Mouse (Mus musculus) liver, embryonic 13.5 days (tissue): ENCODE measurements around the gene H3f3a. TPM values are rescaled to one million over a fixed set of nuclear protein-coding genes. Genes with fewer than 3 reads are reported as not detected.
"Not testable (repeated sequence)": the region's sequence is repeated elsewhere in the genome, so short reads cannot be mapped to it uniquely, and the experiment has no call there.

Experiments used
- ATAC-seq: fragments of 200-750 bp; cut with Nextera tagmentation; 2 replicates; pipeline ENCODE4 v1.8.0; 2017; ENCODE audit warnings: low read depth, mild to moderate bottlenecking, moderate number of reproducible peaks, moderate library complexity
- DNase-seq: peaks from one replicate; pipeline ENCODE4 v3.0.0; 2022
- H3K27ac ChIP-seq: fragments of 300-500 bp; sonication (generic); 2 replicates; pipeline ENCODE4 v1.5.1; 2015; ENCODE audit warnings: moderate library complexity, mild to moderate bottlenecking, inconsistent platforms
- H3K27me3 ChIP-seq: fragments of 300-500 bp; sonication (generic); 2 replicates; pipeline ENCODE4 v1.6.1; 2015; ENCODE audit warnings: mild to moderate bottlenecking, inconsistent platforms
- H3K36me3 ChIP-seq: fragments of 300-500 bp; sonication (generic); 2 replicates; pipeline ENCODE4 v1.6.1; 2015; ENCODE audit warnings: mild to moderate bottlenecking, inconsistent platforms
- H3K4me1 ChIP-seq: fragments of 300-500 bp; sonication (generic); replicated peaks from 2 replicates; pipeline ENCODE4 v1.6.1; 2015; ENCODE audit warnings: inconsistent platforms
- H3K4me2 ChIP-seq: fragments of 300-500 bp; sonication (generic); 2 replicates; pipeline ENCODE4 v1.6.1; 2015; ENCODE audit warnings: inconsistent platforms, mild to moderate bottlenecking, moderate library complexity
- H3K4me3 ChIP-seq: fragments of 300-500 bp; sonication (generic); replicated peaks from 2 replicates; pipeline ENCODE4 v1.5.1; 2015; ENCODE audit warnings: mild to moderate bottlenecking, inconsistent platforms
- H3K9ac ChIP-seq: fragments of 300-500 bp; sonication (generic); 2 replicates; pipeline ENCODE4 v1.6.1; 2015; ENCODE audit warnings: mild to moderate bottlenecking, inconsistent platforms
- H3K9me3 ChIP-seq: fragments of 300-500 bp; sonication (generic); replicated peaks from 2 replicates; pipeline ENCODE4 v1.6.1; 2016; ENCODE audit warnings: inconsistent platforms
- WGBS: fragments of 180-500 bp; shearing (Covaris S2); methylation state at CpG from one replicate; pipeline ENCODE4 v1.1.7; 2015; ENCODE audit not compliant: insufficient replicate concordance; 5-methylcytosine and 5-hydroxymethylcytosine counted together
- polyA plus RNA-seq: library from polyadenylated mRNA; unstranded; fragments of >200 nt; fragmentation: Nextera tagmentation; extraction: Ambion mirVana; gene quantifications from 2 replicates; pipeline ENCODE4 v1.2.1, GENCODE M21; 2015

The H3f3a gene
- polyA plus RNA-seq, 1 experiment from 2014 or later, result 2,174 TPM

GRCm38 (mm10) chr1:180838014-180838413 is 24.3 kb upstream of the H3f3a start:
- Histone ChIP-seq H3K27ac (no peak overlapping the region), H3K9ac (no peak overlapping the region), H3K4me1 (peaks cover 28% of the 10 kb centered on the region), H3K4me2 (no peak overlapping the region), H3K36me3 (no peaks in the 10 kb centered on the region), H3K4me3 (no peak overlapping the region), H3K9me3 (no peaks in the 10 kb centered on the region), H3K27me3 (0 out of 2 replicates have a peak, but pooled peaks cover 2% of the 10 kb centered on the region)
- WGBS, result 68% methylated on average over 6 of the region's 6 CpGs
- ATAC-seq, result no peak
- no peak for DNase-seq

DNA sequence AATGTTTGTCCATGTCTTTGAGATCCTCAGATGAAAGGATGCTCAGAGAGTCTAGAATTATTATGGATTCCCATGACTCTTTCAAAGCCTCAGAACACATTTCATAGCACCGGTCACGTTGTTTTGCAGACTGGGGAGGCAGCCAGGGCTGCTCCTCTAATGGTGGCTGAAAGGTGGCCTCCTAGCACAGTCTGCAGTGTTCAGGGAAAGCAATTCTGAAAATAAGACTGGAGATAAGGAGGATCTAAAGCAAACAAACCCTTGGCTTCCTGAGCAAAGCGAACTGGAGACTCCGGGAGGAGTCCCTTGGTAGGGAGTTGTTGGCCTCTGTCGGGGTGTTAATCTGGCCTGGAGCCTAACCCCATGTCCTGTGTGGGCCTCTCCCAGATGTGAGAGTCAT is 23.4 kb upstream of the H3f3a start:
- H3K9me3 ChIP-seq, result no peaks in the 10 kb centered on the region
- no peak overlapping the region for H3K27ac ChIP-seq
- H3K4me3 ChIP-seq, result no peak overlapping the region
- H3K9ac ChIP-seq, result no peak overlapping the region; the same call in 1 of the 2 replicates
- DNase-seq, result no peak
- H3K4me1 ChIP-seq, result peaks cover 28% of the 10 kb centered on the region
- no peak overlapping the region for H3K4me2 ChIP-seq
- 70% methylated on average over 5 of the region's 5 CpGs for whole genome bisulfite sequencing
- no peaks in the 10 kb centered on the region for H3K36me3 ChIP-seq
- H3K27me3 ChIP-seq, result 0 out of 2 replicates have a peak, but pooled peaks cover 2% of the 10 kb centered on the region
- no peak; the same call in 1 of the 2 replicates for ATAC-seq

DNA sequence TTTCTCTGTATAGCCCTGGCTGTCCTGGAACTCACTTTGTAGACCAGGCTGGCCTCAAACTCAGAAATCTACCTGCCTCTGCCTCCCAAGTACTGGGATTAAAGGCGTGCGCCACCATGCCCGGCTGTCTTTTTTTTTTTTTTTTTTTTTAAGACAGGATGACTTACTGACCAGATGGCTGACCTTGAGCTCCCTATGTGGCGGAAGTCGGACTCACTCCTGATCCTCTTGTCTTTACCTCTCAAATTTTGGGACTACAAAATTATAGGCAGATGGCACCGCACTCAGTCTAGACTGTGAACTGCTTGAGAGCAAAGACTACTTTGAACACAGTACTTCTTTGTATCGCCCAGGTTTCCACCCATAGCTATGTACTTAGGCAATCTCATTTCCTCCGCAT is 22.7 kb upstream of the H3f3a start:
- H3K4me3 ChIP-seq, ATAC-seq, H3K9me3 ChIP-seq, H3K27ac ChIP-seq, H3K9ac ChIP-seq, H3K4me2 ChIP-seq, H3K27me3 ChIP-seq, H3K36me3 ChIP-seq, DNase-seq: not testable (repeated sequence)
- H3K4me1 ChIP-seq, result peaks cover 29% of the 10 kb centered on the region
- 91% methylated on average over 8 of the region's 8 CpGs for WGBS

DNA sequence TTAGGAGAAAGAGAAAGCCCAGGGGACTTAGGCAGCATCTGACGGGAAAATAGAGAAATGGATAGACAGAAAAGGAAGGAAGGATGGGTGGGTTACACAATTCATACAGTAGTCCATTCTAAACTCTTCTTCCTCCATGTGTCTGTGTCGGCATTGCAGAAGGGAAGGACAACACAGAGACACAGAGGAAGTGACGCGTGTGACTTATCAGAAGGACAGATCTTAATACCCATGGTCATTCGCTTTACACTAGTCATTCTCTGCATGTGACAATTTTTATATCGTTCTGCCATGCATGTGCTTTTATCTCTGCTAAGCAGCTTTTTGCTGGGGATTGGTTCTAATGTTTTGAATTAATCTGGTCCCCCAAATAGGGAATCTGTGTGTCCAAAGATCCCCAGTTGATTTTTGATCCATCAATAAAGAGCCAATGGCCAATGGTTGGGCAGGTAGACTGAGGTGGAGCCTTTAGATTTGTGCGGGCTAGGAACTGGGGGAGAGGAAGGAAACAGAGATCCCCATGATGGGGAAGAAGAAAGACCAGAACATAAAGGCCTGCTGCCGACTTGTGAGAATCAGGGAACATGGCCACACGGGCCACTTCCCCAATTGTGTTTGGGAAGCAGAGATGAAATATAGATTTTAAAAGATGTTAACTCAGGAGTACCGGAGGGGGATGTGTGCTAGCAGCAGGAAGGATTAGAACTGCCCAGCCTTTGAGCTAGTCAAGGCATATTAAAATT is 21.7 kb upstream of the H3f3a start:
- no peak overlapping the region for H3K27ac ChIP-seq
- 28% methylated on average over 10 of the region's 10 CpGs for WGBS
- H3K27me3 ChIP-seq, result 0 out of 2 replicates have a peak, but pooled peaks cover 2% of the 10 kb centered on the region

DNA sequence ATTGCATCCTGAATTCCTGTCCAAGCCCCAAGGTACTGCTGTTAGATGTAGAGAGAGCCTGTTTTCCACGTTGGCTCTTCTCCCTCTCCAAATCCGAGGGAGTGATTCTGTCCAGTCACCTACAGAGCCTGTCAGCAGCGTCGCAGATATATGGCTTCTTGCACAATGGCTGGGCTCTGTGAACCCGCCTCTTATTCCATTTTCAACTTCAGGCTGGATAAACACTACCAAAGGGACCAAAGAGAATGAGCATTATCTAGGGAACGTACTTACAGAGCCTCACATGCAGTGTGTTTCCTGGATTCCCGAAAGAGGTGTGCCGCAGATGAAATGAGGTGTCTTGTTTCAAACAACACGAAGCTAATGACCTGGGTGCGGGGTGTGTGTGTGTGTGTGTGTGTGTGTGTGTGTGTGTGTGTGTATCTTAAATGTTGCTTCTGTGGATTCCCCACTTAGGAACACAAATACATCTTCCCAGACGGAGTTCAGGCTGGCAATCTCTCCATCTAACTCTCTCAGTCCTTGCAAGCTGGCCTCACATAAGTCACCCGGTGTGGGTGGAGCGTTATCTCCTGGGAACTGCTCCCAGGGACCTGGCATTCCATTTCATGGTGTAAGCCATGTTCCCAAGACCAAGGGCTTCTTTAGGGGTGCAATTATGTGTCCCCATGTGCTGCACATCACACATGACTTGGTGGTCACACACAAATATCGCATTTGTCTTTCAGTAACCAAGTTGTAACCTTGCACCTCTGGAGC is 17.0 kb upstream of the H3f3a start:
- no peaks in the 10 kb centered on the region for H3K36me3 ChIP-seq
- DNase-seq, result no peak
- H3K27me3 ChIP-seq, result no peaks in the 10 kb centered on the region
- H3K4me1 ChIP-seq, result peaks cover 42% of the 10 kb centered on the region
- peak overlapping the region; percentile 80; the same call in 1 of the 2 replicates for H3K27ac ChIP-seq
- WGBS, result 64% methylated on average over 14 of the region's 14 CpGs
- peak overlapping the region; percentile 44; the same call in 1 of the 2 replicates for H3K9ac ChIP-seq
- peak overlapping the region; percentile 6; the same call in 1 of the 2 replicates for H3K4me3 ChIP-seq
- ATAC-seq, result no peak
- no peaks in the 10 kb centered on the region for H3K9me3 ChIP-seq
- peak overlapping the region; percentile 60 for H3K4me2 ChIP-seq

More for the DNA sequence above, 21.7 kb upstream of the H3f3a start:
- no peak overlapping the region for H3K9ac ChIP-seq
- DNase-seq, result no peak
- H3K4me1 ChIP-seq, result peaks cover 35% of the 10 kb centered on the region
- no peak overlapping the region for H3K4me2 ChIP-seq
- H3K4me3 ChIP-seq, result no peak overlapping the region
- no peaks in the 10 kb centered on the region for H3K36me3 ChIP-seq
- H3K9me3 ChIP-seq, result no peaks in the 10 kb centered on the region
- ATAC-seq, result no peak

DNA sequence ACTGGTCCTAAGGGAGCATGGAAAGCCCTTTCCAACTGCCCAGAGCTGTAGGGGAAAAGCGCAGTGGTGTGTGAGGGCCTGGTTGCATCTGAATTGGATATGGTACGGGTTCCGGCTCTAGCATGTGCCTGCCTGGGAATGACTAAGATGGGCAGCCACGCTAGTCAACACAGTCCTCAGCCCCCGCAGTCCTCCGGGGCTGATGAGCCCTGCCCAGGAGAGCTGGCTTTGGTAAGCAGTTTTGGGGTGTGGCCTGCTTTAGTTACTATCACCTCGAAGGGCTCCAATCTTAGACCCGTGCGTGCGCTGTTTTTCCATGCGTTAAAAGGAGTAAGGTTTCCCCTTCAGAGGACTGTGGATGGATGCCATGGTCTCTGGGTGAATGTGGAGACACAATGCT is 16.4 kb upstream of the H3f3a start:
- no peaks in the 10 kb centered on the region for H3K36me3 ChIP-seq
- no peaks in the 10 kb centered on the region for H3K9me3 ChIP-seq
- H3K4me2 ChIP-seq, result peak overlapping the region; percentile 60
- peak overlapping the region; percentile 80 for H3K27ac ChIP-seq
- WGBS, result 55% methylated on average over 11 of the region's 11 CpGs
- peak overlapping the region; percentile 44 for H3K9ac ChIP-seq
- peaks cover 42% of the 10 kb centered on the region for H3K4me1 ChIP-seq
- DNase-seq (peak; percentile 39), ATAC-seq (peak; percentile 88)
- peak overlapping the region; percentile 6 for H3K4me3 ChIP-seq
- no peaks in the 10 kb centered on the region for H3K27me3 ChIP-seq

GRCm38 (mm10) chr1:180829775-180830174 is 16.0 kb upstream of the H3f3a start:
- Histone ChIP-seq H3K27me3 (no peaks in the 10 kb centered on the region), H3K27ac (peak overlapping the region; percentile 80), H3K9ac (peak overlapping the region; percentile 44), H3K4me1 (peaks cover 43% of the 10 kb centered on the region), H3K36me3 (no peaks in the 10 kb centered on the region), H3K4me3 (peak overlapping the region; percentile 6), H3K4me2 (peak overlapping the region; percentile 60), H3K9me3 (no peaks in the 10 kb centered on the region)
- 39% methylated on average over 11 of the region's 11 CpGs for WGBS
- ATAC-seq (peak; percentile 80), DNase-seq (peak; percentile 47)

- no peak overlapping the region for H3K9ac ChIP-seq
- peaks cover 73% of the 10 kb centered on the region for H3K4me1 ChIP-seq
- no peak overlapping the region for H3K4me2 ChIP-seq
- no peaks in the 10 kb centered on the region for H3K36me3 ChIP-seq
- ATAC-seq (no peak), DNase-seq (no peak)
- H3K27me3 ChIP-seq, result no peaks in the 10 kb centered on the region
- no peaks in the 10 kb centered on the region for H3K9me3 ChIP-seq
- no peak overlapping the region for H3K4me3 ChIP-seq
- 59% methylated on average over 4 of the region's 4 CpGs for WGBS
- peak overlapping the region; percentile 31; the same call in 1 of the 2 replicates for H3K27ac ChIP-seq
These were observed 12.9 kb upstream of the H3f3a start for GRCm38 (mm10) chr1:180826634-180827033.

DNA sequence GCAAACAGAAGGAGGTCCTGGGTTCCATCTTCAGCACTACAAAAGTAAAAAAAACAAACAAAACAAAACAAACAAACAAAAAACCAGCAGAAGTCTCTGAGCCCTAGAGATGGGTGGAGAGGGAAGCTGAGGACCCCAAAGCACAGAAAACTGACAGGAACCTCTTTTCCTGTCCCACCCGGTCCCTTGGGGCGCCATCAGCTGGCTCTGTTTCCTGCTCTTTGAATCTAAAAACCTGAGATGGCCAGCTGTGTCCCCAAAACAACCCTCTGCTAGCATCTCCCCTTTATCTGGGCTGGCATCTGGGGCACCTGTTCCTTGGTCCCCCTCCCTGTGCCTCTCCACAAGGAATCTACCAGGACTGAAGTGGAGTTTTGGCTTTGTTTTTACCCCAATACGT is 11.0 kb upstream of the H3f3a start:
- DNase-seq (no peak), ATAC-seq (no peak)
- Histone ChIP-seq H3K4me3 (no peak overlapping the region), H3K9me3 (no peaks in the 10 kb centered on the region), H3K27me3 (no peaks in the 10 kb centered on the region), H3K36me3 (no peaks in the 10 kb centered on the region), H3K9ac (peak overlapping the region; percentile 28; the same call in 1 of the 2 replicates), H3K4me2 (0 out of 2 replicates have a peak overlapping the region, but pooled peaks have one; percentile 7), H3K4me1 (peaks cover 73% of the 10 kb centered on the region), H3K27ac (peak overlapping the region; percentile 53)
- WGBS, result 59% methylated on average over 3 of the region's 3 CpGs

DNA sequence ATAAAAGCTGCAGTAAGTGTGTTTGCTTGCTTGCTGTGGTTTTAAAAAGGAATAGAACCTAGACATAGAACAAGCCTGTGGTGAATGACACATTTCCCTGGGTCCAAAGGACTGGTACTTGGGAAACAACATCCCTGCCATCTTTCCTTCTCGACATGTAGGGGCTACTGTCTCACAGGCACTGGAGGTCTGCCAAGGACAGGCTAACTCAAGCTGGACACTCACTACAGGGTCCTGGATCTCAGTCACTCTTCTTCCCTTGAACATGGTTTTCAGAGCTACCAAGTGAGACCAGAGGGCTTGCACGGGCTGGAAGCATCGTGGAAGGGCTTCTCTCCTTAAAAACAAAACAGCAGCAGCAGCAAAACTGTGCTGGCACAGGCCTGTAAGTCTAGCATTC is 10.0 kb upstream of the H3f3a start:
- Histone ChIP-seq H3K4me1 (peaks cover 74% of the 10 kb centered on the region), H3K27me3 (no peaks in the 10 kb centered on the region), H3K9ac (peak overlapping the region; percentile 37), H3K4me3 (no peak overlapping the region), H3K27ac (peak overlapping the region; percentile 97), H3K36me3 (no peaks in the 10 kb centered on the region), H3K4me2 (no peak overlapping the region), H3K9me3 (no peaks in the 10 kb centered on the region)
- DNase-seq (no peak), ATAC-seq (no peak)
- 73% methylated on average over 3 of the region's 3 CpGs for WGBS

DNA sequence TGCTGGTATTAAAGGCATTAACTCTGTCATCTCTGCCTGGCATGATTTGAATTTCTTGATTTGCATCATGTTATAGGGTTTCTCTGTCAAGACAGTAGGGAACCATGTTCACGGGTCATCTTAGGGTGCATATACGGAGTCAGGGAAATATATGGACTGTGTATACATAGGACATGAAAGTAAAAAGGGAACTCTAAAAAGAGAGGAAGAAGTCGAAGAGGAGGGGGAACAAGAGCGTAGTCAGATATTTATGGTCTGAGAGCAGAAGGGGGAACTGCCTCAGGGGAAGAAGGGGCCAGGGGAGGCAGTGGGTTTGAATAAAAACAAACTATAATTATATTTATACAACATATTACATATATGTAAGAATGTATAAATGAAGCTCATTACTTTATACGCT is 8.5 kb upstream of the H3f3a start:
- 58% methylated on average over 5 of the region's 5 CpGs for WGBS

More for the DNA sequence above, 8.5 kb upstream of the H3f3a start:
- Histone ChIP-seq H3K4me1 (peaks cover 88% of the 10 kb centered on the region), H3K9me3 (no peaks in the 10 kb centered on the region), H3K4me2 (no peak overlapping the region), H3K27ac (peak overlapping the region; percentile 97), H3K9ac (peak overlapping the region; percentile 55; the same call in 1 of the 2 replicates), H3K27me3 (no peaks in the 10 kb centered on the region), H3K4me3 (no peak overlapping the region), H3K36me3 (no peaks in the 10 kb centered on the region)
- no peak for ATAC-seq
- DNase-seq, result no peak
